Mouse (Mus musculus) heart, adult 9 months (tissue): ENCODE data around the gene Bsdc1.
"Not testable (repeated sequence)": the region's sequence is repeated elsewhere in the genome, so short reads cannot be mapped to it uniquely, and the experiment has no call there.

ENCODE experiments used
- DNase-seq, 2 experiments: peaks; one replicate each; pipeline ENCODE4 v3.0.0; 2022; ENCODE audit warnings: low spot score in 2 of 2

Gene Bsdc1

DNA sequence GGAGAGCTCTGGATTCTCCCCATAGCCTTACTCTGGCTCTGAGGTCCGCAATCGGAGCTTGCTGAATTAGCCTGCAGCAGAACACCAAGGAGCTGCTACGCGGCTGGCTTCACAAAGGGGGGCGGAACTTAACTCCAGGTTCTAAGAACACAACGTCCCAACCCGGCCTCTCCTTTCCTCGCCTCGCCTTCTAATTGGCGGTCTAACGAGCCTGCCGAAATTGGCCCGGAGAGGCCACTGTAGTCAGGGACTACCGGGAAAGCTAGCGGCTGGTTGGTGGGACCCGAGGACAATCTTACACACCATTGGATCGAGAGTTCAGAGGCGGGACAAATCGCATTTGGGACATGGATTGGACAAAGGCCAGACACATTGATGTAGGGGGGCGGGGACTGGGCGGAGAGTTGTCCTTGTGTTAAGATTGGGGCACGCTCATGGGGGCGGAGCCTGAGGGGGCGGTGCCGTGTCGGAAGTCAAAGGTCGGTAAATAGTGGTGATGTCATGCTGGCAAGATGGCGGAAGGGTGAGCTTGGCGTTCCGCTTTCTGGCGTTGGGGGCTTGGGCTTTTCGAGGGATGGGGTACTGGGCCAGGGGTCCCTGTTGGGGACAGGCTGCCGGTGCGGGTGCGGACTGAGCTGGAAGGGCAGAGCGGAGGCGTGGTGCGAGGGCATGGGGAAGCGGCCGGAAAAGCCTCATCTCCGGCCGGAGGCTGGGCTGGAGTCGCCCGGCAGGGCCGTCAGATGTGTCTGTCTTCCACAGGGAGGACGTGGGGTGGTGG is at the start of gene Bsdc1:
Gene Bsdc1 (plus strand): TSS at position 399 of the 778 bp plus-strand sequence.
- peak; percentile 100 for DNase-seq

DNA sequence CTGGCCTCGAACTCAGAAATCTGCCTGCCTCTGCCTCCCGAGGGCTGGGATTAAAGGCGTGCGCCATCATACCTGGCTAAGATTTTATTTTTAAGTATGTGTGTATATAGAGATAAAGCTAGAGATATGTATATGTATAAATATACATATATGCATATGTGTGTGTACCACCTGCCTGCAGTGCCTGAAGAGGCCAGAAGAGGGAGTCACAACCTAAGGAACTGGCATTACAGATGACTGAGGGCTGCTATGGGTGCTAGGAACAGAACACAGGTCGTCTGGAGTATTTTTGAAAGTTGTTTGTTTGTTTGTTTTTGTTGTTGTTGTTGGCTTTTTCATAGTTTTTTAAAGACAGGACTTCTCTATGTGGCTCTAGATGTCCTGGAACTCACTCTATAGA is 45.5 kb upstream of the Bsdc1 start:
- no peak for DNase-seq

DNA sequence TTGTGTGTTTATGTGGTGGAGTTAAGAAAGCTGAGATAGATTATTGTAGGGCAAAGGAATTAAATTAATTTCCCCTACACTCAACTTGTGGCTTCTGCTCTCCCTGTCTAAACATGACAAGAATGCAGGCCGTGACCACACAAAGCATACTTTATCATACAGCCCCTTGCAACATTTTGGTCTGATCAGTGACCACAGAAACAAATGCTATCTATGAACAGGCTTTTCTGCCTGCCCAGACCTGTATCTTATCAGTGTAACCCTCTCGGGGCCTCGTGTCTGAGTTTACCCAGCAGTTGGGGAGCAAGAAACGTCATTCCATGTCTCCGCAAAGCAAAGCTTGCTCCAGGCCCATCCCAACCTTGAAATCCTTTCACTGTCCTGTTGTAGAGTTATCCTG is 44.9 kb upstream of the Bsdc1 start:
- DNase-seq: no peak

DNA sequence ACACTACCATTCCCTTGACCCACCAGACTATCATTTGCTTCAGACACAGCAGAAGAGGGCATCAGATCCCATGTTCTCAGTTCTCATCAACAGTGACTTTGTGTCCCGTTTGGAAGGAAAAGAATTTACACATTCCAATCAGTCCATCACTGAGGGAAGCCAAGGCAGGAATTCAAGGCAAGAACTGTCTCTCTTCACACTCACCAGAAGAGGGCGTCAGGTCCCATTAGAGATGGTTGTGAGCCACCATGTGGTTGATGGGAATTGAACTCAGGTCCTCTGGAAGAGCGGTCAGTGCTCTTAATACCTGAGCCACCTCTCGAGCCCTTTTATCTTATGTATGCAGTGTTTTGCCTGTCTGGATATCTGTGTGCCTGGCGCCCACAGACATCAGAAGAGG is 43.1 kb upstream of the Bsdc1 start:
- DNase-seq: no peak

DNA sequence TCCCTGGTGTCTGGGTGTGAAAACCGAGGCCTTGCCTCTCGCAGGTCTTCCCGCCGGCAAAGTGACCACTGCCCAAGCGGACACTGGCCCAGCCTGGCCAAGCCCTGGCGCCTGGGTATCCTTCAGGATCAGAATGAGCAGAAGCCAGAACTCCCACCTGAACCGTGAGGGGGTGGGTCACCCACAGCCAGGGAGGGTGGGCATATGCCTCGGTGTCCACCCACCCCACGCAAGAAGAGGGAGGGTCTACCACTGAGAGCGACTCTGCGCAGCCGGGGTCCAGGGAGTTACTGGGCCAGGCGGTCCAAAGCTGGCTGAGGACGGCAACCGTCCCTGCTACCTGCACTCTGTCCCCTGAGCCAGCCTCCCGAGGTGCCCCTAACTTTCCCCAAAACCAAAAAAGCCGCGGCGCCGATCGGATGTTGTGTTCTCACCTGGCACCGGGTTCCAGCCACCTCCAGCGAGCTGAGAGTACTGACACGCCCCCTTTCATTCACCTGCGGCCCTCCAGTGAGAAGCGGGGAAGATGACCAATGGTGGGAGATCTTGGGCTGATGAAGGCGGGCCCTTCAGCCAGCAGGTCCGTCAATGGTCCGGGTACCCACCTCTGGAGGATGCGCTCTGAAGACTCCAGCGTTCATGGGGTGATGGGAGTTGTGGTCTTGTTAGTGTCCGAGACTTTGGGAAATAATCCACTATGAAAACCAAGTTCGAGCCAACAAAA is 20.9 kb upstream of the Bsdc1 start, which contains the start of gene Zbtb8b:
Gene Zbtb8b (minus strand): TSS at position 514 of the 724 bp plus-strand sequence.
- DNase-seq: no peak

DNA sequence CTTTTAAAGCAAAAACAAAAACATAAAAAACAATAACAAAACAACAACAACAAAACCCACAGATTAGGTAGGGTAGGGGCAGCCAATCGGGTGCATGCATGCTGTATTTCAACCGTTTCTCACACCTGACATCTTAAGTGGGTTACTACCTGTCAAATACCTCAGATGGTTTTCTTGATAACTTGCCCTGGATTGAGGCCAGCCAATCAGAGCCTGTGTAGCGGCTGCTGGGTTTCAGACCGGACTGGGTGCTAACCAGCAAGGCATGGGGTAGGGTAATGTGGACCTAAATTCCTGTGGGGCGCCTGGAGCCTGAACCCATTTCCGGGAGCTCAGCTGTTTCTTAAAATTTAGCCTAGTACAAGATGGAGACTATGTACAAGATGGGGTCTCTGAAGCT is 20.2 kb upstream of the Bsdc1 start:
- DNase-seq: no peak

DNA sequence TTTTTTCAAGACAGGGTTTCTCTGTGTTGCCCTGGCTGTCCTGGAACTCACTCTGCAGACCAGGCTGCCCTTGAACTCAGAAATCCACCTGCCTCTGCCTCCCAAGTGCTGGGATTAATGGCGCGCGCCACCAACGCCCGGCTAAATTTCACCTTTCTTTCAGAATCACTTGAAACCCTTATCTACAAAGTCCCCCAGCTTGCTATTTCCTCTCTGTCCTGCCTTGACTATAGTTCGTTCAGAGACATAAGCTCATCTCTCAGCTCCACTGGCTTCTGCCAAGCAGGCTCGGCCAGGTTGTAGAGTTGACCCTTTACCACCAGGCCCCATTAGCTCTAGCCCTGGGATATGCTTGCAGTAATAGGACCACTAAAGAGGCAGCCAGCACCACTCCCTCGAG is 14.0 kb upstream of the Bsdc1 start:
- no peak for DNase-seq

DNA sequence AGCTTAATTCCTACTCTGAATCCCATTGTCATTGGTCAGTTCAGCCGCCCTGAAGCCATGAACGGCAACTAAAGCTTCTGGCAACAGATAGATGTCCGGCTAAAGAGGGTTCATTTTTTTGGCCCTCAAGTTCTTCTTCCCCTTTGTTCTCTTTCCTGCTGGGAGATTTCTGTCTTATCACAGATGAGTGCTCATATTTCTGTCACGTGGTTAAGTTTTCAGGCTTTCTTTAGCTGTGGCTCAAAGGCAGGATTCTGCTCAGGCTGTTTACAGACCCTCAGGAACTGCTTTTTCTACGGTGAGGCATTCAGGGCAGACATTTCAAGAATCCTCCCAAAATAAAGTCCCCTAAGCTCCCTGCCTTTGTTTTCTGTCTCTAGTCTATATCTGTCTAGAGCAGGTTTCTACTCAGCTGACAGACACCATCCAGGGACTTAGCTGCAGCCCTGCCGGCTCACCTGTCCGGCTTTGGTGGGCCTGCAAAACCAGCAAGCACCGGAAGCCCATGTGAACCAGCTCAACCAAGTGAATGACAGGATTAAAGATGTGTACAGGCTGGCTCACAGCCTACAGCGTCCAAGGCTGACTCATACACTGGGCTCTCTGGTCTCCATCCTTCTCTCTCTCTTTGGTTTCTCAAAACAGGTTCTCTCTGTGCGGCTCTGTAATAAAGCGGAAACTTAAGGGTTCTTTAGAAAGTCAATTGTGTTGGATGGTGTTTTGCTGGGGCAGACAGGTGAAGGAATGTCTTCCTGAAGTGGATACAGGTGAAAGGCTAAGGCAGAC is 13.4 kb upstream of the Bsdc1 start:
- DNase-seq: no peak

DNA sequence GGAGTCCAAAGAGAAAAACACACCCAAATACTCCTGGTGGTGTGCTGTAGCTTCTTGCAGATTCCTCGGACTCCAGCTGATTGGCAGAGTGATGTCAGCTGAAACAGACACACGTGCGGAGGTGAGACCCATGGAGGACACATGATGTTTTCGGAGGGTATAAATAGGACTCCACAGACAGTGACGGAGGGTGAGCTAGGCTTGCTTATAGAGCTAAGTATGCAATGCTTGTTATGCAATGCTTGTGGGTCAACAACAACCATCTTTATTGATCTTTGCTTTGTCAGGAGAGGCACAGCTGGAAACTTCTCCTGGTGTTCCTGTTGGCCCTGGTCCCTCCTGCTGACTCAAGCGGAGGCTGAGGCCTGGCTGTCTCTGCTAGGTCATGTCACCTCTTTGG is 12.7 kb upstream of the Bsdc1 start:
- DNase-seq: no peak

DNA sequence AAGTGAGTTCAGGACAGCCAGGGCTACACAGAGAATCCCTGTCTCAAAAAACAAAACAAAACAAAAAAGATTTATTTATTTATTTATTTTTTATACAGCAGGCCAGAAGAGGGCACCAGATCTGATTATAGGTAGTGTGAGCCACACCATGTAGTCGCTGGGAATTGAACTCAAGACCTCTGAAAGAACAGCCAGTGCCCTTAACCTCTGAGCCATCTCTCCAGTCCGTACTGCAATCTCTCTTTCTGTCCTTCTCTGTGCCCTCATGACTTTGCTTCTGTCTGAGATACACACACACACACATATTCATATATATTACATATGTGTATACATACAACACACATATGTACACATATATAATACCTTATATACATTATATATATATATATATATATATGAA is 10.5 kb upstream of the Bsdc1 start:
- DNase-seq: no peak

DNA sequence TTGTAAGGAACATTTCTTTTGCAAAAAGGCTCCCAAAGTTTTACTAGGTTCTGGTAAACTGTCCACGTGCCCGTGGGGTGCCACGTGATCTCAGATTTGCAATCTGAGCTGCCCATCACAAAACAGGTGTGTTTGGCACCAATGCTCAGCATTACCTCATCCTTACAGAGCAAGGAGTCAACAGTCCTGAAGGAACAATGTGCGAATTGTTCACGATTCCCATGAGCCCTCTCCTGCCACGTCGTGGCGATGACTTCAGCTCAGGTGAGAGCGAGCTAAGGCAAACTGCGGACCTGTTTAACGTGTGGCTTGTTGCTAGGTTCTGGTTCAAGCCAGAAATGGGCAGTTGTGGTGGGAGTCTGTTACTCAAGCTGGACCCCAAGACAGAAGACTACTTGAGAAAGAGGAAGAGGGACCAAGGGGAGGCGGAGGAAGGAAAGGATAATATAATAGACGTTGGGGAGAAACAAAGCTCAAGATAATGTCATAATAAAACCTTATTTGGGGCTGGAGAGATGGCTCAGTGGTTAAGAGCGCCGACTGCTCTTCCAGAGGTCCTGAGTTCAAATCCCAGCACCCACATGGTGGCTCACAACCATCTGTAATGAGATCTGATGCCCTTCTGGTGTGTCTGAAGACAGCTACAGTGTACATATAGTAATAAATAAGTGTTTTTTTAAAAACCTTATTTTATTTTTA is 9.8 kb upstream of the Bsdc1 start:
- no peak for DNase-seq

DNA sequence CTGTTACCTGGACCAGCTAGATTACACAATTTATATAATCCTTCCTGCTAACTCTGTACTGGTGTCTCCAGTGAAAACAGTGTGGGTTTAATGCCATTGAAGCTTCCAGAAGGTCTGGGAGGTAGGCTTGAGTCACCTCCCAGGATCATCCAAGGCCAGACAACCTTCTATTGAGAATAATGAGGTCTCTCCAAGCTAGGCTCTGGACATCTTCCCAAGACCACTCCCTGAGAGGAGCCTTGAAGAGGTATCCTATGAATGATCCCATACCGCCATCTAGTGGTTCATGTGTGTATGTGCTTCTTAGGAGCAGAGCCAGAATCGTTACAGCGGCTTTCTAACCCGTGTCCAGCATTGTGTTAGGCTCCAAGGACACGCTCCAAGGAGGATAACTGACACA is 6.1 kb upstream of the Bsdc1 start:
- DNase-seq: peak; percentile 68 to 84

DNA sequence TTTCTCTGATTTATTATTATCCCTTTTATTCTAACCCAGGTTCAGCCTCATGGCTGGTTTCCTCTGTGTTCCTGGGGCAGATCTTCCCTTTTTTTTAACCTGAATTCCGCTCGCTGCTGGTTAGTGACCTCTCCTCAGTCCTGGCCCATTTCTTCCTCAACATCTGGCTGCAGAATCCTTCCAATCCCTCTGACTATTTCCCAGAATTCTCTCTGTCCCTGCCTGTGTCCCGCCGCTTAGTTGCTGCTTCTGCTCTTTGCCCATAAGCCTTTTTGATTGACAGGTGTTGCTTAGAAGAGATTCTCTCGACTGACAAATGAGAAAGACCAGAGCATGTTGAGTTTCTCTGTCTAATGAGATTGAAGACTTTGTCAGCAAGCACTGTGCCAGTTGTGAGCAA is 5.3 kb upstream of the Bsdc1 start:
- DNase-seq: no peak

DNA sequence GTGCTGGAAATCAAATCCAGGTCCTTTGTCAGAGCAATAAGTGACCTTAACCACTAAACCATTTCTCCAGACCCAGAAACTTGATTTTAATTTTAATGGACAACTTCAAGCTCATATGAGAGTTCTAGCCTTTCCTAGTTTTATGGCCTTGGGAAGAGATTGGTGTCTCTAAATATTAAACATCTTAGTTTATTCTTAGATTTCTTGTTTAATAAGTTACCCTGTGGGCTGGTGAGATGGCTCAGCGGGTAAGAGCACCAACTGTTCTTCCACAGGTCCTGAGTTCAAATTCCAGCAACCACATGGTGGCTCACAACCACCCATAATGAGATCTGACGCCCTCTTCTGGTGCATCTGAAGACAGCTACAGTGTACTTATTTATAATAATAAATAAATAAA is 4.1 kb upstream of the Bsdc1 start:
- DNase-seq: not testable (repeated sequence)

DNA sequence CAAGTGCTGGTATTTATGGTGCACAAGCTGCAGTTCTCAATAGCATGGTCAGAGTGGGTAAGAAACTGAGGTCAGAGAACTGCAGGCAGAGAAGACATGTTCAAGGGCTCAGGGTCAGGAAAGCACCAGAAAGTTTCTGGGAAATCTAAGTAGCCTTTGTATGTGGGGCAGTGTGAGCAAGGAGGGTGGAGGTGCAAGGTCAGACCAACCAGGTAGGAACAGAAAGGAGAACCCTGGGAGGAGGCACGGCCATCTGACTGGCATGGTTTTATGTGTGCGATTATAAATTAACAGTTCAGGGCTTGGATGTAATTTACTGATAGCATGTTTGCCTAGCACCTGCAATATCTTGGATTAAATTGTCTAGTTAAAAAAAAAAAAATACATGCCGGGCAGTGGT is 1.7 kb upstream of the Bsdc1 start:
- DNase-seq: no peak

DNA sequence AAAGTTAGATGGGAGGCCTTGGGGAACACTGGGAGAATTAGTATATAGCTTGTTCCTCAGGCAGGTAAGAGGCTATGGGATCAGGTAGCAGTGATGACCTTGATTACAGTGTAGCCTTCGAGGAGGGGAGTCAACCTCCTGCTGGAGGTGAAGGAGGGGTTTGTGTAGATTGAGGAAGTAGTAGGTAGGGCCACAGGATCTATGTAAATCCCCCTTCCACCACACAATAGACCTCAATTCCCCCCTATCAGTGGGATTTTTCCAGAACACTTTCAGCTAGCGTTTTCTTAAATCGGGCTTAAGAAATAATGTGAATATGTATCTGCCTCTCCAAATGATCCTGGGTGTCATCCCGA is 576 bp upstream of the Bsdc1 start:
- DNase-seq: no peak

DNA sequence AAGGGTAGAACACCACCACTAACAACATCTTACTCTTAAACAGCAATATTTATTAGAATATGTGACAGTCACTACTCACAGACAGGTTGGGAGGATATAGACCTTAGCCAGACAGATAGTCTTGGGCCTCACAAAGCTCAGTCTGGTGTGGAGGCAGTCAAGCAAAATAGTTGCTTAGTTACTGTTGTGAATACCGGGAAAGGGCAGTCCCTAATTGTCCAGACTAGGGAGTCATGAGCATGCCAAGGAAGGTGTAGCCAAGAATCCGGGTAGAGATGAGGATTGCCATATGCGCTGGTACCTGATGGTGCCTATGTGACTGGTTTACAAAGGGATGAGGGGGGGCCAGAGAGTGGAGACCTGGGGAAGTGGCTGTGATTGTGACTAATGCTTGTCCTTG is 737 bp downstream of the Bsdc1 start:
- DNase-seq: no peak

DNA sequence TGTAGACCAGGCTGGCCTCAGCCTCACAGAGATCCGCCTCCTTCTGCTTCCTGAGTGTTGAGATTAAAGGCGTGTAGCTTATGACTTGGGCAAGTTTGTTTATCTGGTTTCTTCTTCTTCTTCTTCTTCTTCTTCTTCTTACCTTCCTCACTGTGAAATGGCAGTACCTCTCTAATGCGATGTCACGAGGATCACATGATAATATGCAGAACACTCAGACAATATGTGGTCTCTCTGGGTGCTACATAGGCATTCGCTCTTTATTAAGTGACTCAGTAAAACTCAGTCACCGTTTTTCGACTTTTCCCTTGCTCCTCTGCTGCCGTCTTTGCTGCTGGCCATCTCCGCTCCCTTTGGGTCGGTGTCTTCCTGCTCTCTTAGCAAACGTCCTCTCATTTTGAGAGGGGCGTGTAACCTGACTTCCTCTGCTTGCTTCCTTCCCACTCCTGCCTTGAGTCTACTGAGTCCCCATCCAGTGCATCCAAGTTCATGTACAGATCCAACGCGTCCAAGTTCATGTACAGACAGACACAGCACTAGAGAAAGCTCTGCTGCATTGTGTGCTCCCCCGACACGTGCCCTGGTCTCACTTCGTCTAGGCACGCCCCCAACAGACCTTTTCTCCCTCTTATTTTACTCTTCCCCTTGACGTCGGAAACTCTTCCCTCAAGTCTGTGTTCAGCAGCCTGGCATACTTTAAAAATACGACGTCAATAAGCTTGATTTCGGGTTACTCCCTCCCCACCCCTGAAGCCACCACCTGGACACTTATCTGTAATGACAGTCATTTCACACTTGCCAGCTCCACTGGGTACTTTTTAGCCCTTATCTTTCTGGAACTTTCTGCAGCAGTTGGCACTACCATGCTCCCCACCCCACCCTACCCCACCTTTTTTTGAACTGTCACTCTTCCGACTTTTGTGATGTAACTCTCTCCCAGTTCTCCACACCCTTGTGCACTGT is 2.0 kb downstream of the Bsdc1 start:
- no peak for DNase-seq

DNA sequence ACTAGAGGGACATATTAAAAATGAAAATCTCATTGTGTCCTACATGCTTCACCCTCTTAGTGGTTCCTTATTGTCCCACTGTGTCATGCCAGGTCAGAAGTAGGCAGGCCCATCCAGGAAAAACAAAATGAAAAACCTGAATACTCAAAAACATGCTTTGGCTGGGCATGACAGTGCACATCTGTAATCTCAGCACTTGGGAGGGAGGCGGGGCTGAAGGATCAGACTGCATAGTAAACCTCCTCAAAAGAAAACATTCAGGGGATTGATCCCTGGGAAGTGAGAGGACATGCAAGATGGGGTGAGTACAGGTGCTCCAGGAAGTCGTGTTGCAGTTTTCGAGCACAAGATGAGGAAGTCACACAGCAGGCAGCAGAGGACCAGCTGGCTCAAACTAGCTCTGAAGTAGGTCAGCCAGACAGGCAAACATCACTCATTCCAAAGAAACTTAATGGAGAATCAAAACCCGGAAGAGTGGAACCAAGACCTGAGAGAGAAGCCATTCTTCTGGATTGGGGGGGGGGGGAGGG is 3.0 kb downstream of the Bsdc1 start:
- no peak for DNase-seq

DNA sequence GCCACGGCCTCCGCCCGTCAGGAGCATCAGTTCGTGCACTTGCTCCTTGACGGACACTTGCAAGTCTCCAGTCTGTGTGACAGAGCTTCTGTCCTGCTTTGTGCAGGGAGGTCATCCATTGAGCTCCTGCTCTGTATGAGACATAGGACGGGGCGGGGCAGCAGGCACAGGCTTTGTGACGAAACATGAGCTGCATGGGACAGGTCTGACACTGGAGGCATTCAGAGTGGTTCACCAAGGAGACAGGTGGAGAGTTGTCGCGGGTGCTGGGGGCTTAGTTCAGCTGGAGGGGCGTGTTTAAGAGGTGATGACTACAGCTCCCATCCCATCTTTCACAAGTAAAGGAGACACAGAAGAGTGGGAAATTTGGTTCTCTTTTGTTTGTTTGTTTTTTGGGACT is 14.7 kb downstream of the Bsdc1 start:
- DNase-seq: no peak

DNA sequence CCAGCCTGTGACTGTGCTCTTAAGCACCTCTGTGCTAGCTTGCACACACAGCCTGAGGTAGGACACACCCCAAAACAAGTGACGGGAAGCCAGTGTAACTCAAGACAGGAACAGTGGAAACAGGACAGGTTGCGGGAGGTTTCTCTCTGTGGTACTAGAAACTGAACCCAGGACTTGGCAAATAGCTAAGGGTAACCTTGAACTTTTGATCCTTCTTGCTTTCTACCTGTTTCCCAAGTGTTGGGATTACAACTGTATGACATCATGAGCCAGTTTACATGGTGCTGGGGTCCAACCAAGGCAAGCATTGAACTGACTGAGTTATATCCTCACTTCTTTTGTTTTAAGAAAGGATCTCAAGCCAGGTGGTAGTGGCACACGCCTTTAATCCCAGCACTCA is 18.5 kb downstream of the Bsdc1 start:
- no peak for DNase-seq
